ENCODE assay signal across 8 mouse cellular contexts in genomic region chr13:51201985-51202843, GRCm38 (mm10). TPM values are rescaled to one million over a fixed set of nuclear protein-coding genes. Genes with fewer than 3 reads are reported as not detected.
DNase-seq lines count a peak whose midpoint lies in the region; ATAC-seq and TF ChIP-seq lines count a peak whose summit lies in the region.
"Not testable (repeated sequence)": the region's sequence is repeated elsewhere in the genome, so short reads cannot be mapped to it uniquely, and the experiment has no call there.

No protein-coding gene starts in this region.

- not testable (repeated sequence) for TF ChIP-seq CTCF in E14TG2a.4 (conservative IDR thresholded peaks at IDR 0.05; ENCODE audit: low read length)

- peak overlapping the region; percentile 49 for H3K4me2 ChIP-seq in embryonic facial prominence, embryonic 12.5 days (replicated peaks)
- peak overlapping the region; percentile 53 for H3K4me2 ChIP-seq in forebrain, embryonic 16.5 days (ENCODE audit: low read length)
- H3K4me2 ChIP-seq in kidney, embryonic 15.5 days = peak overlapping the region; percentile 64
- peak overlapping the region; percentile 54 for H3K4me2 ChIP-seq in liver, embryonic 12.5 days
- H3K4me2 ChIP-seq in neural tube, embryonic 15.5 days = peak overlapping the region; percentile 60

- H3K4me3 ChIP-seq in E14TG2a.4 (replicated peaks; ENCODE audit: low read length) = peak overlapping the region; percentile 74
- 0 out of 2 replicates have a peak overlapping the region, but pooled peaks have one; percentile 18 for H3K4me3 ChIP-seq in embryonic facial prominence, embryonic 12.5 days
- peak overlapping the region; percentile 34 for H3K4me3 ChIP-seq in forebrain, embryonic 16.5 days (replicated peaks; ENCODE audit: low read length)
- H3K4me3 ChIP-seq in hindbrain, embryonic 10.5 days = peak overlapping the region; percentile 44
- peak overlapping the region; percentile 36 for H3K4me3 ChIP-seq in kidney, embryonic 15.5 days (replicated peaks)
- peak overlapping the region; percentile 31; the same call in 1 of the 2 replicates for H3K4me3 ChIP-seq in liver, embryonic 12.5 days
- peak overlapping the region; percentile 46 for H3K4me3 ChIP-seq in midbrain, embryonic 10.5 days
- H3K4me3 ChIP-seq in neural tube, embryonic 15.5 days (replicated peaks) = peak overlapping the region; percentile 37

- H3K27me3 ChIP-seq in E14TG2a.4 (ENCODE audit: insufficient read depth, low read length) = peaks cover 19% of the 10 kb centered on the region
- not testable (repeated sequence) for H3K27me3 ChIP-seq in embryonic facial prominence, embryonic 12.5 days; forebrain, embryonic 16.5 days (replicated peaks; ENCODE audit: control insufficient read depth, insufficient read depth, low read length); hindbrain, embryonic 10.5 days (ENCODE audit: insufficient read depth, poor library complexity, severe bottlenecking); liver, embryonic 12.5 days (replicated peaks); neural tube, embryonic 15.5 days (replicated peaks)
- peaks cover 22% of the 10 kb centered on the region for H3K27me3 ChIP-seq in kidney, embryonic 15.5 days
- peaks cover 15% of the 10 kb centered on the region for H3K27me3 ChIP-seq in midbrain, embryonic 10.5 days (ENCODE audit: low read depth, poor library complexity, severe bottlenecking)

- H3K9ac ChIP-seq in embryonic facial prominence, embryonic 12.5 days; forebrain, embryonic 16.5 days (replicated peaks; ENCODE audit: low read depth, low read length); kidney, embryonic 15.5 days; liver, embryonic 12.5 days: not testable (repeated sequence)
- H3K9ac ChIP-seq in neural tube, embryonic 15.5 days (replicated peaks) = 0 out of 2 replicates have a peak overlapping the region, but pooled peaks have one; percentile 10

- 47% methylated on average over 29 of the region's 36 CpGs for WGBS in embryonic facial prominence, embryonic 12.5 days
- 55% methylated on average over 28 of the region's 36 CpGs for WGBS in forebrain, embryonic 16.5 days
- 45% methylated on average over 34 of the region's 36 CpGs for WGBS in hindbrain, embryonic 10.5 days
- WGBS in kidney, embryonic 15.5 days = 50% methylated on average over 28 of the region's 36 CpGs
- WGBS in liver, embryonic 12.5 days (ENCODE audit: insufficient replicate concordance) = 32% methylated on average over 28 of the region's 36 CpGs
- WGBS in midbrain, embryonic 10.5 days = 45% methylated on average over 36 of the region's 36 CpGs
- 43% methylated on average over 32 of the region's 36 CpGs for WGBS in neural tube, embryonic 15.5 days

- not testable (repeated sequence) for H3K36me3 ChIP-seq in E14TG2a.4 (ENCODE audit: insufficient read depth, low read length); embryonic facial prominence, embryonic 12.5 days; forebrain, embryonic 16.5 days (ENCODE audit: control insufficient read depth, insufficient read depth); hindbrain, embryonic 10.5 days; kidney, embryonic 15.5 days; liver, embryonic 12.5 days; midbrain, embryonic 10.5 days; neural tube, embryonic 15.5 days

- not testable (repeated sequence) for H3K27ac ChIP-seq in embryonic facial prominence, embryonic 12.5 days; forebrain, embryonic 16.5 days (ENCODE audit: low read length); kidney, embryonic 15.5 days; liver, embryonic 12.5 days; neural tube, embryonic 15.5 days (replicated peaks)
- peak overlapping the region; percentile 69; the same call in 1 of the 2 replicates for H3K27ac ChIP-seq in hindbrain, embryonic 10.5 days
- peak overlapping the region; percentile 42; the same call in 1 of the 2 replicates for H3K27ac ChIP-seq in midbrain, embryonic 10.5 days (replicated peaks)

- H3K4me1 ChIP-seq in E14TG2a.4 (replicated peaks; ENCODE audit: low read depth, low read length) = peaks cover 32% of the 10 kb centered on the region
- H3K4me1 ChIP-seq in embryonic facial prominence, embryonic 12.5 days; forebrain, embryonic 16.5 days (replicated peaks; ENCODE audit: control insufficient read depth, insufficient read depth, low read length); hindbrain, embryonic 10.5 days (replicated peaks); liver, embryonic 12.5 days; midbrain, embryonic 10.5 days; neural tube, embryonic 15.5 days: not testable (repeated sequence)
- H3K4me1 ChIP-seq in kidney, embryonic 15.5 days = peaks cover 16% of the 10 kb centered on the region

- not testable (repeated sequence) for DNase-seq in hindbrain, embryonic 10.5 days (ENCODE audit: low spot score); midbrain, embryonic 10.5 days (ENCODE audit: low spot score)

- not testable (repeated sequence) for ATAC-seq in embryonic facial prominence, embryonic 12.5 days (ENCODE audit: insufficient number of reproducible peaks, insufficient read depth, low FRiP score, low TSS enrichment); forebrain, embryonic 16.5 days
- ATAC-seq in kidney, embryonic 15.5 days (replicated peaks; ENCODE audit: low FRiP score) = 0 out of 2 replicates have a peak, but pooled peaks have one; percentile 20
- ATAC-seq in liver, embryonic 12.5 days = peak; percentile 84
- peak; percentile 51; the same call in 1 of the 2 replicates for ATAC-seq in neural tube, embryonic 15.5 days (ENCODE audit: low FRiP score)

- peaks cover 24% of the 10 kb centered on the region for H3K9me3 ChIP-seq in E14TG2a.4 (ENCODE audit: low read length)
- not testable (repeated sequence) for H3K9me3 ChIP-seq in embryonic facial prominence, embryonic 12.5 days; forebrain, embryonic 16.5 days (ENCODE audit: control insufficient read depth, low read length); hindbrain, embryonic 10.5 days; kidney, embryonic 15.5 days (replicated peaks); liver, embryonic 12.5 days (replicated peaks); midbrain, embryonic 10.5 days (replicated peaks); neural tube, embryonic 15.5 days (replicated peaks)

RNA-seq across cellular contexts. Expression of gene Nxnl2, which starts 31.4 kb away (rescaled TPM):
- 4.2 and 4.6 TPM in 2 replicates for polyA plus RNA-seq in embryonic facial prominence, embryonic 12.5 days (2016; fragmentation: Nextera tagmentation; extraction: Ambion mirVana)
- 0.72 and 2.2 TPM in 2 replicates for polyA plus RNA-seq in forebrain, embryonic 16.5 days (2015; fragmentation: Nextera tagmentation; extraction: Ambion mirVana)
- polyA plus RNA-seq in hindbrain, embryonic 10.5 days (2016; fragmentation: Nextera tagmentation; extraction: Ambion mirVana) = 0.30 and 0.73 TPM in 2 replicates
- 1.0 and 2.5 TPM in 2 replicates for polyA plus RNA-seq in kidney, embryonic 15.5 days (2015; fragmentation: Nextera tagmentation; extraction: Ambion mirVana)
- 0.19 and 0.28 TPM in 2 replicates for polyA plus RNA-seq in liver, embryonic 12.5 days (2016; fragmentation: Nextera tagmentation; extraction: Ambion mirVana)
- 0.30 and 0.70 TPM in 2 replicates for polyA plus RNA-seq in midbrain, embryonic 10.5 days (2016; fragmentation: Nextera tagmentation; extraction: Ambion mirVana)
- polyA plus RNA-seq in neural tube, embryonic 15.5 days (2015; fragmentation: Nextera tagmentation; extraction: Ambion mirVana) = 3.4 and 4.8 TPM in 2 replicates

Comparison
In these comparisons a context has a peak if more than half of its experiments do, and no peak if none do; other contexts are left out.
1. H3K4me3 ChIP-seq: peak in every context shown above with its lines; median percentile 74 in E14TG2a.4; 46 in midbrain, embryonic 10.5 days; 44 in hindbrain, embryonic 10.5 days; 37 in neural tube, embryonic 15.5 days; 36 in kidney, embryonic 15.5 days; 34 in forebrain, embryonic 16.5 days; 31 in liver, embryonic 12.5 days; 18 in embryonic facial prominence, embryonic 12.5 days.